Mouse (Mus musculus) retina, postnatal 1 day (tissue): Measurements from ENCODE around the gene Sarnp.
"Not testable (repeated sequence)": the region's sequence is repeated elsewhere in the genome, so short reads cannot be mapped to it uniquely, and the experiment has no call there.

Experiments
- DNase-seq: peaks from one replicate; pipeline ENCODE4 v3.0.0-alpha.2; 2012

The Sarnp gene

DNA sequence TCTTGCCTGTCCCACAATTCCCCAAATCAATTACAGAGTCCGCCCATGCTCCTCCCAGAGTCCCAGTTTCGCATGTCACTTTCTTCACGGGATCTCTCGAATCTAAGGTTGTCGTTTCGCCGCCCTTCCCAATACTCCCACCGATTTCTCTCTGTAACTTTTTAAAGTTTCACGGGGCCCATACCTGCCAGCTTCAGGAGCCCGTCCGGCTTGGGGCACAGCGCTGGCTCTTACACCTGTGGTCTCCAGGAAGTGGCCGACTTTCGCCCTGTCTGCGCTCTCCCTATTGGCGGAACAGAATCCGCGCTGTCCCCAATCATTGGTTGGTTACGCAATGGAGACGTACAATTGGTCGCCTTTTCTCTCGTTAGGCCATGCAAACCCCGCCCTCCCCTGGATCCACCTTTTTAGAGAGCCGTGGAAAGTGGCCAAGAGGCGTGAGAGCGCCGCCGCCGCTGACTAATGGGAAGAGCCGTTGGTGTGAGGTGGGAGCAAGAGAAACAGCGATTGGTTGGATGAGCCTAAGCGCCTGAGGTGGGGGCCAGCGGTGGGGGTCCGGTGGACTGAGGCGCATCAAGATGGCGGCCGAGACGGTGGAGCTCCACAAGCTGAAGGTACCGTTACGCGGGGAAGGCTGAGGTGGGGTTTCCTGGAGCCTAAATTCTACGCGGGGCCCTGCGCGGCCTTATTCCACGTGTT is 4.4 kb downstream of the Sarnp start, which contains the start of gene Ormdl2:
Gene Ormdl2 (minus strand): TSS at position 288 of the 699 bp plus-strand sequence.
- peak; percentile 100 for DNase-seq

DNA sequence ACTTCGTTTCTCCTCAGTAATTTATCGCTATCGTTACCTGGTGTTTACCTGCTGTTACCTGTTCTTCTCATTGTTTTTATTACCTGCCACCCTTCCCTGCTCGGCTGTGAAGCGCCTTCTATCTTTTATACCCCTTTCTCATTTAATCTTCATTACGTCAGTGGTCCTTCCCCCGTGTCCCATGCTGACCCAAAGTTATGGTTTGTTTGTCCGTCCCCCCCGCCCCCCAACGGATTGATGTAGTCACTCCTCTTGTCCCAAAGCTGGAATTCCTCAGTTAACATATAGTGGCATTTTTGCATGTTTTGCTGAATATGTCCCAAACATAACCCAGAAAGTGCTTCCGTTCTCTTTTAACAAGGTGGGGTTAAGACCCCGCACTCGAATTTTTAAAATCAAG is 5.0 kb downstream of the Sarnp start:
- DNase-seq, result no peak

DNA sequence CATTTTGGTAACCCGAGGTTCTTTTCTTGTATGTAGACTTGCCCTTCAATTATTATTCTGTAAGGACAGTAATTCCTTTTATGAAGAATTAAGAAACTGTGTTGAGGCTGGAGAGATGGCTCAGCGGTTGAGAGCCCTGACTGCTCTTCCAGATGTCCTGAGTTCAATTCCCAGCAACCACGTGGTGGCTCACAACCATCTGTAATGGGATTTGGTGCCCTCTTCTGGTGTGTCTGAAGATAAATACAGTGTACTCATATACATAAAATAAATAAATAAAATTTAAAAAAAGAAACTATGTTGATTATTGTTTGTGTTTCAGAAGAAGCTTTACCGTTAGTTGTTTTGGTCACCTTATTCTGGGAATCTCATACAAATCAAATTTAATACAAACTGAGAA is 6.0 kb downstream of the Sarnp start:
- not testable (repeated sequence) for DNase-seq

DNA sequence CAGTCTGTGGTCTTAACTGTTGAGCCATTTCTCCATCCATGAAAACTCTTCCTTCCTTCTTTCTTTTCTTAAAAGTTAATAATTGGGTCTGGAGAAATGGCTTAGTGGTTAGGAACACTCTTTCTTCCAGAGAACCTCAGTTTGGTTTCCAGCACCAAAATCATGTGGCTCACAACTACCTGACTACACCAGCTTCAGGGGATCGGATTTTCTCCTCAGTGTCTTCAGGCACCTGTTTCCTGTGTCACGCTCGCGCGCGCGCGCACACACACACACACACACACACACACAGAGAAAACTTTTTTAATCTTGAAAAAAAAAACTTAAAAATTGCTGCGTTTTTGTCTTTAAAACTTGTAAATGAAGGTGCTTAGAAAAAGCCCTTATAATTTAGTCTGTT is 6.7 kb downstream of the Sarnp start:
- DNase-seq, result no peak

DNA sequence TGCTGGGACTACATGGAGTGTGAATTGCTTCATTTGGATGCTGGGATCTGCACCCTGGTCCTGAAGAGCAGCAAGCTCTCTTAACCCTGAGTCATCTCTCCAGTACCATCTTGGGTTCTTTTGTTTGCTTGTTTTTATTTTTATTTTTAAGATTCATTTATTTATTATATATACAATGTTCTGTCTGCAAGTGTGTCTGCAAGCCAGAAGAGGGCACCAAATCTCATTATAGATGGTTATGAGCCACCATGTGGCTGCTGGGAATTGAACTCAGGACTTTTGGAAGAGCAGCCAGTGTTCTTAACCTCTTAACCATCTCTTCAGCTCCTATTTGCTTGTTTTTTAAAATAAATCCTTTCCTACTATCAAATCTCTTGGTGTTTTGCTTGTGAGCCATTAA is 20.3 kb downstream of the Sarnp start:
- DNase-seq, result no peak

DNA sequence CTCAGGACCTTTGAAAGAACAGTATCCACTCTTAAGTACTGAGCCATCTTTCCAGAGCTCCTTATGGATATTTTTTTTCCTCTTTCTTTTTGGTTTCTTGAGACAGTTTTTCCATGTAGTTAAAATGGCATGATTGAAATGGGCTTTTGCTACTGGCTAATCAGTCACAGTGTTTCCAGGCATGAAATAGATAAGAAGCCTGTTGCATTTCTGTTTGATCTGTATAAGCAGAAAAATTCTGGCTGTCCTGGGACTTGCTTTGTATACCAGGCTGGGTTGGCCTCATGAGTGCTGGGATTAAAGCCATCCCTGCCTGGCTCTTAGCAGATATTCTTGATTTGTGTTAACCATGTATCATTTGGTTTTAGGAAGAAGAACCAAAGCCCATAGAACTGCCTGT is 22.3 kb downstream of the Sarnp start:
- DNase-seq, result no peak

DNA sequence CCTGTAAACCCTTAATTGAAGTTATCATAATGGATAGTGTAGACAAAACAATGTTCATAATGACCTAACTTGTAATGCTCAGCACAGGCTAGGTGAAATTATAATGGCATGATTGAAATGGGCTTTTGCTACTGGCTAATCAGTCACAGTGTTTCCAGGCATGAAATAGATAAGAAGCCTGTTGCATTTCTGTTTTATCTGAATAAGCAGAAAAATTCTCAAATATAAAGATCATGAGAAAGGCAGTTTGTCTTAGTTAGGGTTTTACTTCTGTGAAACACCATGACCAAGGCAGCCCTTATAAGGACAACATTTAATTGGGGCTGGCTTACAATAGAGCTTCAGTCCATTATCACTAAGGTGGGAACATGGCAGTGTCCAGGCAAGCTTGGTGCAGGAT is 23.5 kb downstream of the Sarnp start:
- no peak for DNase-seq

DNA sequence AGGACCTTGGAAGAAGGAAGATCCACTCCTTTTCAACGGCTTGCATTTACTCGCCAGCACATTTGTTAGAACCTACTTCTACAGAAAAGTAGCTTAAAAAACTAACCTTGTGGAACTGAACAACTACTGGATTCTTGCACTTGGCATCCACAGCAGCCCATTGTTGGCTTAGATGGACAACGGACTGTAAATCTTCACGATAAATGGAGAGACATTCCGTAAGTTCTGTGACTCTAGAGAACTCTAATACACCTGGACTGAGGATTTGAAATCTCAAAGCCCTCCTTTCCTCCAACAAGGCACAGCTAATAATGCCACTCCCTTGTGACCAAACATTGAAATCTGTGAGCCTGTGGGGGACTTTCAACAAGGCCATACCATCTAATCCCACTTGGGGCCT is 26.1 kb downstream of the Sarnp start:
- no peak for DNase-seq

DNA sequence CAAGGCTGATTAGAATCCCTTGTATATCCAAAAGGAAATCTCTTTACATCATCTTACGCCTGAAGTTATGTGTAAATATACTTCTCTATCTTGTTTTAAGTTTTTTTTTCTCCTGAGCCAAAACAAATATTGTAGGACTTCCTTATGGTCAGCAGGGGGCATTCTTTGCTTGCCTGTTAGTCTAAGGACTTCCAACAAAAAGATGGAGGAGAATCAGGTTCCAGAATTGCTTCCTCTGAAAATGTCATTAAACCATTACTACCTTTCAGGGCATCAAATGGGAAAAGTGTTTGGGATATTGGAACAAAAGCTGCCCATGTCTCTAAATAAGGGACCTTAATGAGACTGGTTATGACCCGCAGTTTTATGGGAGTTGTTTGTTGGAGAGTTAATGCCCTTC is 28.4 kb downstream of the Sarnp start:
- DNase-seq, result peak; percentile 66

DNA sequence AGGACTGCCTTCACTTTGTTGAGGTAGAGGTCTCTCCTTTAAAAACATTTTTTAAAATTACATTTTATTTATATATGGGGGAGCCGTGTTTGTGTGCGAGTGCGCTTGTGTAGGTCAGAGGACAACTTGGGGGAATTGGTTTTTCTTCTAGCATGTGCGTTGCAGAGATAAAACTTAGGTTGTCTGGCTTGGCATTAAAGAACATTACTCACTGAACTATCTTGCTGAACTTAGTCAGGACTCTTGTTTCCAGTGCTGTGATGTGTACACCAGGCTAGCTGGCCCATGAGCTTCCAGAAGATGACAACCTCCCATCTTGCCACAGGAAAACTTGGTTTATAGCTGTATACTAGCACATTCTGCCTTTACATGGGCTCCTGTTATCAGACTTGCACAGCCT is 29.5 kb downstream of the Sarnp start:
- DNase-seq, result no peak

DNA sequence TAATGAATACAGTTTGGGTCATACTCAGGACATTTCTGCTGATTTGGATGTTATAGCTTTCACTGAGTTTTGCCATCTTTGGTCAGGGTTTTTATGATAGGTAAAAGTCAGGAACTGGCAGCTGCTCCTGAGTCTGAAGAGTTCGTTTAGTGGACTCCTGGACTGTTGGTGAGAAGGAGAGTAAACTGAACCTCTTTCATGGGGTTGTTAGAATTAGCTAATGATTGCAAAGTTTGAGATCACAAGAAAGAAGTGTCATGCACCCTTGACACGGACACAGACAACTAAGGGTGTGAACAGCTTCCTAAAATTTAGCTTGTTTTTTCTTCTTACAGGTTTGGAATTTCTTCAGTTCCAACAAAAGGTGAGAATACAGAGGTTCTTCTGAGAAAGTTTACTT is 31.3 kb downstream of the Sarnp start:
- no peak for DNase-seq

DNA sequence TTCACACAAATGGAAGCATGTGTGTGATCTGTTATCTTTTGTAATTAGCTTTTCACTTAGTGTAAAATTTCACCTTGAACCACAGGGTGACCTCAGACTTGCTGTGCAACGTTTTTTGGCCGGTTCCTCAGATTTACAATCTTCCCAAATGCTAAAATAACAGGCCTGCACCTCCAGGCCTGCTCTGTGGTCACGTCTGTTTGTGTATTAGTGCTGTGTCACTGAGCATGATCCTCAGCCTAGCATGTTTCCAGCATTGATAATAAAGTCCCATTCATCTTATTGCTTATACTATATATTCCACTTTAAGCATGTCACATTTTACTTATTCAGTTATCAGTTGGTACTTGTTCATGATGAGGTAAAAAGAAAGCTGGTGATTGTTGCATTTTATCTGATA is 33.2 kb downstream of the Sarnp start:
- no peak for DNase-seq

DNA sequence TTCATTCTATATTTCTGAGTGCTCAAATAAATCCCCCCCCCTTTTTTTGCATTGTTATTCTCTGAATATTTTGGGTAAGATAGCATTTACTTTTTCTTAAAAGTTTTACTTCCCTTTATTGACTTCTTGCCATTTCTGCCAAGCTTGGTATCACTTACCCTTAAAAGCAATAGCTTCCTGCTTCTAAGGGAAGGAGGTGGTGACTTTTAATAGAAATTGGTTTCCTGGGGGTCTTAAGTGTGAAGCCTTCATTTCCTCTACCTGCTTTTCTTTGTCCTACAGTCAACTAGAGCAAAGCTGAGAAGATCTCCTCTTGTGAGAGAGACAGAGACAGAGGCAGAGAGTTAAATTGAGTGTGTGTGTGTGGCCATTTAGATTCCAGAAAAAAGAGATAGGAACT is 44.0 kb downstream of the Sarnp start:
- DNase-seq, result no peak

DNA sequence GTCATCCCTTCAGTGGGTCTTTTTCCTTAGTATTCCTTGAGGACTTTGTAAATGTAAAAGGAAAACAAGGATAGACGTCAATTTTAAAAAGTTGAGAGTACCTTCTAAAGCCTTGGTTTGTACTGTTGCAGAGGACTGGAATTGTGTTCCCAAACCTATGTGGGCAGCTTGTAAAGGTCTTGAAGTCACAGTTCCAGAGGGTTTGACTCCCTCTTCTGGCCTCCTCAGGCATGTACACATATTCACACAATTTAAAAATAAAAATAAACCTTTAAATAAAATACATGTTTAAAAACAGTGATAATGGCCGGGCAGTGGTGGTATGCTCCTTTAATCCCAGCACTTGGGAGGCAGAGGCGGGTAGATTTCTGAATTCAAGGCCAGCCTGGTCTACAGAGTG is 48.9 kb downstream of the Sarnp start:
- peak; percentile 9 for DNase-seq

DNA sequence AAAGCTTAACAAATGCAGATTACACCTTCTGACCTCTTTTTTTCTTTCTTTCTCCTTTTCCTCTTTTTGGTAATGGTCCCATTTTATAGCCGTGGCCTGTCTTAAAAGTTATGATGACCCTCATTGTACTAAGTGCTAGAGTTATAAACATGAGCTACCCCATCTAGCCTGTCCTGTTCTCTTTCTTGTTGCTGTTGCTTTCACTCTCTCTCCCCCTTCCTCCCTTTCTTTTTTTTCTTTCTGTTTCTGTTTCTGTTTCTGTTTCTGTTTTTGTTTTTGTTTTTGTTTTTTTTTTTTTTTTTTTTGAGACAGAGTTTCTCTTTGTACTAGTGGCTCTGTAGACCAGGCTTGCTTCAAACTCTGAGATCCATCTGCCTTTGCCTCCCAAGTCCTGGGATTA is 49.4 kb downstream of the Sarnp start:
- no peak for DNase-seq

DNA sequence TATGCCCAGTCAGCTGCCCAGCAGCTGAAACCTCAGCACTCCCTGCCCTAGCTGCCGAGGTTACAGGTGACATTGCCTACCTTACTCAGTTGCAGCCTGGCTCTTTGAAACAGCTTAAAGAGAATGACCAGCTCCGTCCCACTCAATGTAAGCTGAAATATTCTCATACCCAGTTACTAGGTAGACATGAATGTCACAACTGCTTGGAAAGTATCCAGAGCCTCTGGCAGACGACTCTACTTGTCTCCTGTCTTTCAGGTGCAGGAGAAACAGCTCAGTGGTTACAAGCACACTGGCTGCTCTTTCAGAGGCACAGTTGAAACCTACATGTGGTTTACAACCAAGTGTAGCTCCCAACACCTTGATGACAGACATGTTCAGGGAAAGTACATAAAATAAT is 53.2 kb downstream of the Sarnp start:
- no peak for DNase-seq

DNA sequence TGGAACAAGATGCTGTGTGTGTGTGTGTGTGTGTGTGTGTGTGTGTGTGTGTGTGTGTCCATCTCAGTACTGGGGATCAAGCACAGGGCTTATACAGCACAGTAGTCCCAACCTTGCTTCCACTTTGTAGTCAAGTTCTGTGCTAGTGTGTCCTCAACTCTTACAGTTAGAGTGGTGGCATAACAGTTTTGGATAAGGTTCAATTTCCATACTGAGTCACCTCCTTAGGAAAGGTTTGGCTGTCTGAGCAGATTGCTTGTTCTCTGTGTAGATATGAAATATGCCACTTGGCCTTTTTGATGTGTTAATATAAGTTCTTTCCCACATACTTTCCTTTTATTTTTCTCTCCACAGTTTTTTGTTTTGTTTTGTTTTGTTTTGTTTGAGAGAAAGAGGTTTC is 61.2 kb downstream of the Sarnp start:
- no peak for DNase-seq

DNA sequence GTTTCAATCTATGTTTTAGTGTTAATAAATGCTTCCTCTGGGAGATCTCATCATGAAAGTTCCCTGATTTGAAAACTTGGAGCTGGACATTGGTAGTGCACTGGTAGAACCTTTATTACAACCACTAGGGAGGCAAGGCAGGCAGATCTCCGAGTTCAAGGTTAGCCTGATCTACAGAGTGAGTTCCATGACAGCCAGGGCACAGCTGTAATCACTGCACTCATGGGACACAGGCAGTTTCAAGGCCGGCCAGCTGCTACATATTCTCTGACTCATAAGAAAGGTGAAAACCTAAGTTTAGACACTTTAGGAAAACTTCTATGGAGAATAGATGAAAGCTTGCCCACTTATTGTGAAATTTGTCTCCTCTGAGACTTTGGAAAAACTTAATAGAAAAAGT is 61.7 kb downstream of the Sarnp start:
- DNase-seq, result no peak

DNA sequence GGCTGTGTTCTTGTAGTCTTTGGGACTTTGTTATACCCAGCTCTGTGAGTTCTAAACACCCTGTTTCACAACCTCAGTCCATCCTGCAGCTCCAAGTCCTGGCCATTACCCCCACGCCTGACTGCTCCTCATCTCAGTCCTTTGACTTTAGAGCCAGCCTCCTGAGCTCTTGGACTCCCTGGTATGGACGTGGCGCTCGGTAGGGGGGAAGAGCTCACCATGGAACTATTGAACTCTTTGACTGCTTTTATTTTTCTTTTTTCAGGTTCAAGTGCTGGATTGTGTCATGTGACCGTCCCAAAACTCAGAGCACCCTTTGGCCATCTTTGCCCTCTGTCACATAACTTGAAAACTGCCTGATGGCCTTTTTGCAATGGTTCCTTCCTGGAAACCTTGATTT is 64.9 kb downstream of the Sarnp start:
- DNase-seq, result no peak

DNA sequence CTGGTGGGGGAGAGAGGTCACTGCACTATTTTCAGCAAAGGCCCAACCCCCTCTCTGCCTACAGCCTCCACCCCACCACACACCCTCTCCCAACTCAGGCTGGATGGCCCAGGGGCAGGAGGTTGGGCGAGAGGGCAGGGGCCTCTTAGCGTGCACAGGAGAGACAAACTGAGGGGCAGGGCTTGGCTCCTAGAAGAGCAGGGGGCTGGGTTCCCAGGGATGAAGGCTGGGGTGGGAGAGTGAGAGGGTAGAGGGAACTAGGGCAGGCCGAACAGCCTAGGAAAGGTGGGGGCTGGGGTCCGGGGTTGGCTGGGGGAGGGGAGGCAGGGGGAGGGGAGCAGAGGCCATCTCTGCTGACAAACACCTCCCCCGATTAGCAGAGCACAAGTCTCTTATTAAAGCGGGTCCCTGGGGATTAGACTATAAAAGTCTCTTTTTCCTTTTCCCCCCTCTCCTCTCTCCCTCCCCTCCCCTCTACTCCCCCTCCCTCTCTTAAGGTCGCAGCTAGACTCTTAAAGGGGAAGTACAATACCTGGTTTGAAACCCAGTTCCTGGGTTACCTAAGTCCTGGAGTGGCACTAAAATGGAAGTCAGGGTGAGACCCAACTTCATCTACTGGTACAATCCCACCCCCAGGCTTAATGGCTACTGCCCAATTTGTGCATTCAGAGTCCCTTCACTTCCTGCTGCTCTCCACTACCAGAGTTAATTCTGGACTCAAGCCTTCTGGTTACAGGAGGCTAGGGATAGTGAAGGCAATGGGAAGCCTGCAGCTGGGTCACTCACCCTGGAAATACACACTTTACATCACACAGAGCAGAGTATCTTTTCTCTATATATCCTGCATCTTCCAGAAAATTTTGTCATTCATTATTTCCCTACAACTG is 72.1 kb downstream of the Sarnp start:
- peak; percentile 86 for DNase-seq

DNA sequence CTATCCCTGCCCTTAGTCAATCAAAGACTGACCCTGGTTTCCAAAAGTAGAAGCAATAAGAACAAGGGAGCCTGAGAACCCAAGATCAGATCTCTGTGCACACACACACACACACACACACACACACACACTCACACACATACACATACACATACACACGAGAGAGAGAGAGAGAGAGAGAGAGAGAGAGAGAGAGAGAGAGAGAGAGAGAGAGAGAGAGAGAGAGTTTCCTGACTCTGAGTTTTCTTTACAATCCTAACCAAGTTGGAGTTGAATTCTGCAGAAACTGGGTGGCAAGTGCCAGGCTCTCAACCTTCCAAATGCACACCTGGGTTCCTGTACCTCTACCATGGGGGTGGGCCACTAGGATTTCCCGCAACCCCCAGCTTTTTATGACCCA is 72.7 kb downstream of the Sarnp start:
- DNase-seq, result no peak

DNA sequence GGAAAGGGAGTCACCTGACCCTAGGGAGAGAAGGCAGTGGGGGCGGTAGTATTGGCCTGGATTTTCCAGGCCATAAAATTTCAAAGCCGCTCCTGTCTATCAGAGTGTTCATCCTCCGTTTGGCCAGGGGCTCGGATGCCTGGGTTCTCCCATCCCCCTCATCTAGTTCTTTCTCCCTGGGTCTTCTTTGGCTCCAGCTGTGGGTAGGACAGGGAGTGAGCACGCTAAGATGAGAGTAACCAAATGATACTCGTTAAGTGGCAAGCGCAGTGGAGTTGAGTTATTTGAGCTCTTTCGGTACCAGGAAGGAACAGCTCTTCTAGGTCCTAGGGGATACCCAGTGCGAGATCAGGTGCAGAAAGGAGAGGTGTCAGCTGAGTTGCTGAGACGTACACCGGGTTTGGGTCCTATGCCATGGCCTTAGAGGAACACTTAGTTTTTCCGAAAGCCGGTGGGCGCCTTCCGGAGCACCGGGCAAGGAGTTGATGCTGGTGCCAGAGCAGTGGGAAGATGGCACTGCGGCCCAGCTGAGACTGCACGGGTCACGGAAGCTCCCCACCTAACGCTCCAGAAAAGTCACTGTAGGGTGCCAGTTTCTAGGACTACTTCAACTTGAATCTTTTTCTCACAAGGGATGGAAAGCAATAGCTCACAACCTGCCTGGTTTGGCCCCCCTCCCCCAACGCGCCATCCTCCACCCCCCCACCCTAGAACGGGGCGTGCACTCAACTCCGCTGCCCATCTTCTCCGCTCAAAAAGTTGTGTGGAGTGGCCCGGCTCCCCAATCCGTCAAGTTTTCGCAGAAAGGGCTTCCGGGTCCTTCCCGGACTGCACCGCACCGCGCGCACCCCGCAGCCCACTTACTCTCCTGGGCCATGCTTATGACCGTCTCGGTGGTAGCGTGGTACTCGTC is 73.5 kb downstream of the Sarnp start:
- DNase-seq, result peak; percentile 42
